Mouse (Mus musculus): Measurements from ENCODE around the gene Tfpi. TPM values are rescaled to one million over a fixed set of nuclear protein-coding genes. Genes with fewer than 3 reads are reported as not detected.

Gene Tfpi
- polyA plus RNA-seq, 1 experiment from 2014 or later, result 24.5 TPM

DNA sequence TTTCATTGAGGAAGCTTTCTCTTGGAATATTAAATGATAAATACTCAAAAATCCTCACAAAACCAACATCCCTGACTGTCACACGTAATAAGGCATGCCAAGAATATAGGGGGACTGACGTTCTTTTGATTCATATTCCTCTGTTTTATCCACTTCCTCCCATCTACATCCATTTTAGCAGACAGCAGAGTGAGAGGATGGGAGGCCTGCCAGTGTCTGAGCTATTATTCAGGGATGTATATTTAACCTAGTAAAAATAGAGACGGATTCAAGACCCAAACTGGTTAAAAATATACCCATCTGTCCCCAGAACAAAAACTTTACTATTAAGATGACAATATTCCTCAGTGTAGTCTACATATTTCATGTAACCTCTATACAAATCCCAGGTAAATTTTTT is 14.2 kb downstream of the Tfpi start:
- Histone ChIP-seq H3K36me3 (ENCODE audit: control insufficient read depth, insufficient read depth, low read length) (no peaks in the 10 kb centered on the region), H3K9me3 (ENCODE audit: control insufficient read depth, low read length) (no peaks in the 10 kb centered on the region)
- 87% methylated on average over 3 of the region's 3 CpGs for WGBS

DNA sequence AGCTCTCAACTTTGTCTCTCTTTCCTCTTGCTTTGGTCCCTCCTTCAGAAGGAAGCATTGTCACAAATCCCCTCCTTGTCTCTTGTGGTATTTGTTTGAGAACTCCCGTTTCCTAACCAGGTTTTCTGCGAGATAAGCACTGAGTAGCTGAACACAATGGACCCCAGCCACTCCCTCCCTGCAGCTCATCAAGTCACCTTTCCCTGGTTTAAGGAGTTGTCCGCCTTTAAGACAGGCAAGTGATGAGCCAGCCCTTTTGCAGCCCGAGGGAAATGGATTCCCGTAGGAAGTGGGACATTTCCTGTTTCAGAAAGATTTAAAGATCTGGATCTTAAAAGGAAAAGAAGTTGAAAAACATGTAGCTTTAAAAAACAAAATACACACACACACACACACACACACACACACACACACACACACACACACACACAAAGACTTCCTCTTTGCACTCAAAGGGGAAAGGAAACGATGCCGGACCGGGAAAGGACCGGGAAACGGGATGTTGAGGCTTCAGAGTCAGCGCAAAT is 16.9 kb downstream of the Tfpi start:
- Histone ChIP-seq H3K27ac (ENCODE audit: low read depth, low read length) (no peak overlapping the region), H3K9ac (ENCODE audit: low read length) (no peak overlapping the region), H3K4me1 (ENCODE audit: control insufficient read depth, insufficient read depth, low read length) (no peaks in the 10 kb centered on the region), H3K9me3 (ENCODE audit: control insufficient read depth, low read length) (no peaks in the 10 kb centered on the region), H3K4me2 (ENCODE audit: low read depth) (no peak overlapping the region), H3K36me3 (ENCODE audit: control insufficient read depth, insufficient read depth, low read length) (no peaks in the 10 kb centered on the region), H3K27me3 (ENCODE audit: control insufficient read depth, insufficient read depth, low read length) (no peaks in the 10 kb centered on the region), H3K4me3 (ENCODE audit: low read depth, low read length) (no peak overlapping the region)
- ATAC-seq (ENCODE audit: insufficient read depth, low FRiP score, low TSS enrichment) (no peak), DNase-seq (ENCODE audit: low spot score) (no peak)
- WGBS, result 74% methylated on average over 11 of the region's 11 CpGs

More for the DNA sequence above, 14.2 kb downstream of the Tfpi start:
- H3K4me1 ChIP-seq (ENCODE audit: control insufficient read depth, insufficient read depth, low read length), result no peaks in the 10 kb centered on the region
- H3K4me2 ChIP-seq (ENCODE audit: low read depth), result no peak overlapping the region
- no peaks in the 10 kb centered on the region for H3K27me3 ChIP-seq (ENCODE audit: control insufficient read depth, insufficient read depth, low read length)
- DNase-seq (ENCODE audit: low spot score), result no peak
- no peak for ATAC-seq (ENCODE audit: insufficient read depth, low FRiP score, low TSS enrichment)
- no peak overlapping the region for H3K4me3 ChIP-seq (ENCODE audit: low read depth, low read length)
- H3K9ac ChIP-seq (ENCODE audit: low read length), result no peak overlapping the region
- no peak overlapping the region for H3K27ac ChIP-seq (ENCODE audit: low read depth, low read length)

DNA sequence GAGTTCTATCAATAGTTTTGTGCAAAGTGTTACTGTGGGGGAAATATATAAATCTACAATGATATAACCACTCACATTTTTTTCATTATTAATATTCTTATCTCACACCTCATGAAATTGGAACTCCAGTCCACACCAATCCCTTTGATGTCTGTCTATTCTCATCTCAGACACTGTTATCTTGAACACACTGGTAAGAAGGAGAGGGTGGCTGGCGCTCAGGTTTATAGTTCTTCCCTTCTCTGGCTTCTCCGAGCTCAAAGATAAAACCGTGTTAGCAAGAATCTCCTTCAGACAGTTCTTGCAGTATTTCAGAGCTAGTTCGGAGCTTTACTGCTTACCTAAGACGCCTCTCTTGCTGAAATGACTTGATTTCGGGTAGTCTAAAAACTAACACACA is 19.4 kb downstream of the Tfpi start:
- no peak for ATAC-seq (ENCODE audit: insufficient read depth, low FRiP score, low TSS enrichment)
- Histone ChIP-seq H3K4me2 (ENCODE audit: low read depth) (no peak overlapping the region), H3K27me3 (ENCODE audit: control insufficient read depth, insufficient read depth, low read length) (no peaks in the 10 kb centered on the region), H3K9me3 (ENCODE audit: control insufficient read depth, low read length) (no peaks in the 10 kb centered on the region), H3K9ac (ENCODE audit: low read length) (no peak overlapping the region), H3K36me3 (ENCODE audit: control insufficient read depth, insufficient read depth, low read length) (no peaks in the 10 kb centered on the region), H3K4me3 (ENCODE audit: low read depth, low read length) (no peak overlapping the region), H3K27ac (ENCODE audit: low read depth, low read length) (no peak overlapping the region), H3K4me1 (ENCODE audit: control insufficient read depth, insufficient read depth, low read length) (no peaks in the 10 kb centered on the region)
- WGBS, result 87% methylated on average over 6 of the region's 6 CpGs
- DNase-seq (ENCODE audit: low spot score), result no peak

DNA sequence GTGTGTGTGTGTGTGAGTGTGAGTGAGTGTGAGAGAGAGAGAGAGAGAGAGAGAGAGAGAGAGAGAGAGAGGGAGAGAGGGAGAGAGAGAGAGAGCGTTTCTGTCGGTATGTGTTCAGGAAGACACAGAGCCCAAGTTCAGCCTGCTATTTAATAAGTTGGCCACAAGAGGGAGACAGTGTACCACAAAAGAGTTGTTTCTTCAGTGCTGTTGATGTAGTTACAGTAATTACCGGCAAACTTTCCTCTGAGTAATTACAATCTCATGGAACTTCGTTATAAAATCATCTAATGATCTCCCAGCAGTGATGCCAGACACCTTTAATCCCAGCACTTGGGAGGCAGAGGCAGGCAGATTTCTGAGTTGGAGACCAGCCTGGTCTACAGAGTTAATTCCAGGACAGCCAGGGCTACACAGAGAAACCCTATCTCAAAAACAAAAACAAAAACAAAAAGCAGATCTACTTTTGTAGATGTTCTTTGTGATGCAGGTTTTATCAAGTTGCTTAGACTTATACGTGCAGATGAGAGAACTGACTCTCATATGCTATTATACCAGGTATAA is 21.3 kb downstream of the Tfpi start:
- H3K9me3 ChIP-seq (ENCODE audit: control insufficient read depth, low read length), result no peaks in the 10 kb centered on the region
- no peaks in the 10 kb centered on the region for H3K27me3 ChIP-seq (ENCODE audit: control insufficient read depth, insufficient read depth, low read length)
- 11% methylated on average over 5 of the region's 5 CpGs for WGBS
- peak; percentile 46 for DNase-seq (ENCODE audit: low spot score)
- H3K36me3 ChIP-seq (ENCODE audit: control insufficient read depth, insufficient read depth, low read length), result no peaks in the 10 kb centered on the region
- H3K9ac ChIP-seq (ENCODE audit: low read length), result no peak overlapping the region
- H3K4me1 ChIP-seq (ENCODE audit: control insufficient read depth, insufficient read depth, low read length), result no peaks in the 10 kb centered on the region
- no peak overlapping the region for H3K27ac ChIP-seq (ENCODE audit: low read depth, low read length)
- 0 out of 2 replicates have a peak, but pooled peaks have one; percentile 58 for ATAC-seq (ENCODE audit: insufficient read depth, low FRiP score, low TSS enrichment)
- H3K4me2 ChIP-seq (ENCODE audit: low read depth), result no peak overlapping the region
- no peak overlapping the region for H3K4me3 ChIP-seq (ENCODE audit: low read depth, low read length)

DNA sequence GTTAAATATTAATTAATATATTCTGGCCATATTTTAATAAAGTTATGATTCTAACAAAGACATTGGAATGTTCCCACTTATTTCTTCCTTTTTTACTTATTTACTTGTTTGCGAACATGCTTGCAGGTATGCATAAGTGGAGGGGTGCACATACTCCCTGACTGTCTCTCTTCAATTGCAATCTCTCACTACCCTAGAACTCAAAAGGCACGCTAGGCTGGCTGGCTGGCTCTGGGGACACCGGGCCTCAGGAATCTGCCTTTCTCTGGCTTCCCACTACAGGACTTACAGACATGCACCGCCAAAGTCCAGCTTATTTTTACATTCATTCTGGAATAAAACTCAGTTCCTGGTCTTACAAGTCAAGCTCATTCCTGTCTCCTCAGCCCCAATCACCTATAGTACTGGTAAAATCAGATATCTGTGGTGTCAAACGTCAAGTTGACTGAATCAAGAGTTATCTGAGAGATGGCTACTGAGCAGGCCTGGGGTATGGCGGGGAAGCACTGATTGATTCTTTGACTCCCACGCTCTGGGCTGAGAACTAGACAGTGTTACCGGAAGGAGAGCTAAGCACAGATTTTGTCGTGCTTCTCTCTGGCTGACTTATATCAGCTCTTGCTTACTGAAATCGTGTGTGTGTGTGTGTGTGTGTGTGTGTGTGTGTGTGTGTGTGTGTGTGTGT is 21.9 kb downstream of the Tfpi start:
- no peaks in the 10 kb centered on the region for H3K9me3 ChIP-seq (ENCODE audit: control insufficient read depth, low read length)
- DNase-seq (ENCODE audit: low spot score) (no peak), ATAC-seq (ENCODE audit: insufficient read depth, low FRiP score, low TSS enrichment) (no peak)
- H3K27me3 ChIP-seq (ENCODE audit: control insufficient read depth, insufficient read depth, low read length), result no peaks in the 10 kb centered on the region
- no peak overlapping the region for H3K4me2 ChIP-seq (ENCODE audit: low read depth)
- no peak overlapping the region for H3K9ac ChIP-seq (ENCODE audit: low read length)
- 62% methylated on average over 10 of the region's 10 CpGs for WGBS
- no peaks in the 10 kb centered on the region for H3K36me3 ChIP-seq (ENCODE audit: control insufficient read depth, insufficient read depth, low read length)
- H3K4me3 ChIP-seq (ENCODE audit: low read depth, low read length), result no peak overlapping the region
- H3K27ac ChIP-seq (ENCODE audit: low read depth, low read length), result no peak overlapping the region
- H3K4me1 ChIP-seq (ENCODE audit: control insufficient read depth, insufficient read depth, low read length), result no peaks in the 10 kb centered on the region

DNA sequence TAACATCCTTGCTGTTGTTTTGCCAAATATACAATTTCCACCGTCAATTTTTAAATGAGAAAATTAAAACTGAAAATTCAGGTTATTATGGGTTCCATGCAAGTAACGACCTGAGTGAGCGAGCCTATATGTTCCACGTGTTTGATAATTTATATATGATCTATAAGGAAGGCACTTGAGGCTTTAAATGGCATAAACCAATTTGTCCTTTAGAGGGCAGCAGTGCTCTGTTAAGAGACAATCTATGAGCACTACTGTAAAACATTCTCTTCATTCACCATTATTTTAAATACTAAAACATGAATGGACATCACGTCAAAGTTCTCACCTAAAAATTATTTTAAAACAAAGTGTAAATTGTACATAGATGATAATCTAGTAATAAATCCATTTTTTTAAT is 22.5 kb downstream of the Tfpi start:
- DNase-seq (ENCODE audit: low spot score), result no peak

DNA sequence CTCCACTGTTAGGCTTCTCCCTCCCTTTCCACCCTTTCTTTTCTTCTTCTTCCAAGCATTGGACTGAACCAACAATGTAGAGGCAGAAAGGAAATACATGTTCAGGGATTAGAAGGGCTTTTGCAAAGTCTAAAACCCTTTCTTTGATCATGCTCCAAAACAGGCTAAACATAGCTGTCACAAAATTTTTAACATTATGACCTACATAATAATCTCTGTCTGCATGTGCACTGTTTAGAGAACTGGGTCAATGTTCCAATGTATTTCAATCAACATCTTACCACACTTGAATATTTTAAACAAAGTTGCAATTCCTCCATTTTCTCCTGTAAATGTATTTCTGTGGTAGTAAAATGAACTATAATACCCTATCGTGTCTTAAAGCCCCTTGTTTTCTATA is 31.1 kb downstream of the Tfpi start:
- Histone ChIP-seq H3K4me3 (ENCODE audit: low read depth, low read length) (no peak overlapping the region), H3K4me2 (ENCODE audit: low read depth) (no peak overlapping the region), H3K36me3 (ENCODE audit: control insufficient read depth, insufficient read depth, low read length) (no peaks in the 10 kb centered on the region), H3K27me3 (ENCODE audit: control insufficient read depth, insufficient read depth, low read length) (no peaks in the 10 kb centered on the region), H3K4me1 (ENCODE audit: control insufficient read depth, insufficient read depth, low read length) (no peaks in the 10 kb centered on the region), H3K27ac (ENCODE audit: low read depth, low read length) (no peak overlapping the region), H3K9me3 (ENCODE audit: control insufficient read depth, low read length) (no peaks in the 10 kb centered on the region), H3K9ac (ENCODE audit: low read length) (no peak overlapping the region)
- no peak for ATAC-seq (ENCODE audit: insufficient read depth, low FRiP score, low TSS enrichment)
- WGBS, result 96% methylated on average over 1 of the region's 1 CpGs
- DNase-seq (ENCODE audit: low spot score), result no peak

More for the DNA sequence above, 22.5 kb downstream of the Tfpi start:
- H3K4me3 ChIP-seq (ENCODE audit: low read depth, low read length), result no peak overlapping the region
- 12% methylated on average over 5 of the region's 5 CpGs for whole genome bisulfite sequencing
- no peak overlapping the region for H3K27ac ChIP-seq (ENCODE audit: low read depth, low read length)
- no peaks in the 10 kb centered on the region for H3K27me3 ChIP-seq (ENCODE audit: control insufficient read depth, insufficient read depth, low read length)
- H3K4me2 ChIP-seq (ENCODE audit: low read depth), result no peak overlapping the region
- no peaks in the 10 kb centered on the region for H3K9me3 ChIP-seq (ENCODE audit: control insufficient read depth, low read length)
- H3K4me1 ChIP-seq (ENCODE audit: control insufficient read depth, insufficient read depth, low read length), result no peaks in the 10 kb centered on the region
- H3K36me3 ChIP-seq (ENCODE audit: control insufficient read depth, insufficient read depth, low read length), result no peaks in the 10 kb centered on the region
- H3K9ac ChIP-seq (ENCODE audit: low read length), result no peak overlapping the region
- peak; percentile 67 for ATAC-seq (ENCODE audit: insufficient read depth, low FRiP score, low TSS enrichment)

DNA sequence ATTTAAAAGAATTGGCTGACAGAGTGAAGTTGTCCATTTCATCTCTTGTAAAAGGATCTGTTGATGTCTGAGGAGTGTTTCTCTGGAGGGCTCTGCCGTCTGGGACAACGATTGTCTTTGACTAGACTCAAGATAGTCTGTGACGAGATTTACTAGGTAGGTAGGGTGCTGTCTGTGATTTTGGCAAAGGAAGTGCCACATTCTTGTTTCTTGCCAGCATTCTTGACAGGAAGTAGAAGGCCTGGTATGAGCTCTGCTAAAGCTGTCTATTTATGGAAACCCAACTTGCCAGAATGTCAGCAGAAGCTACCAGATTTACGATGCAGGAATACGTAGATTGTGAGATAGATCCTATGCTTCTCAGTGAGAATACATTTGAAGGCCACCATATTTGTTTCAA is 34.6 kb downstream of the Tfpi start:
- 91% methylated on average over 5 of the region's 5 CpGs for whole genome bisulfite sequencing
- Histone ChIP-seq H3K4me2 (ENCODE audit: low read depth) (no peak overlapping the region), H3K9ac (ENCODE audit: low read length) (no peak overlapping the region), H3K27me3 (ENCODE audit: control insufficient read depth, insufficient read depth, low read length) (no peaks in the 10 kb centered on the region), H3K9me3 (ENCODE audit: control insufficient read depth, low read length) (no peaks in the 10 kb centered on the region), H3K4me1 (ENCODE audit: control insufficient read depth, insufficient read depth, low read length) (no peaks in the 10 kb centered on the region), H3K4me3 (ENCODE audit: low read depth, low read length) (no peak overlapping the region), H3K27ac (ENCODE audit: low read depth, low read length) (no peak overlapping the region), H3K36me3 (ENCODE audit: control insufficient read depth, insufficient read depth, low read length) (no peaks in the 10 kb centered on the region)
- no peak for DNase-seq (ENCODE audit: low spot score)
- ATAC-seq (ENCODE audit: insufficient read depth, low FRiP score, low TSS enrichment), result no peak

DNA sequence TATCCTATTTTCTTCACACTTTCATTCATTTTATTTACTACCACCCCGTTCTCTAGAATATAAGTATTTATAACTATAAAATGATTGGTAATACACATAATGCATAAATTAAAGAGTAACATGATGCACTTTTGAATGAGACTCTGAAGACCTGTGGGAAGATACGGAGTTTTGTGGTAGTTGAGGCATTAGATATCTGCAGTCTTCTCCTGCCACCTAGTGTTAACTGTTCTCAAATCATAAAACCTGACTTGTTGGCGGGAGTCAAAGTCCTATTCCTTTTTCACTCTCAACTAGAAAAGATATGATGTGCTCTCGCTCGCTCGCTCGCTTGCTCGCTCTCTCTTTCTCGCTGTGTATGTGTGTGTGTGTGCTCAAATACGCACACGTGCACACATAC is 46.9 kb downstream of the Tfpi start:
- Histone ChIP-seq H3K27ac (ENCODE audit: low read depth, low read length) (no peak overlapping the region), H3K9me3 (ENCODE audit: control insufficient read depth, low read length) (no peaks in the 10 kb centered on the region), H3K4me1 (ENCODE audit: control insufficient read depth, insufficient read depth, low read length) (no peaks in the 10 kb centered on the region), H3K27me3 (ENCODE audit: control insufficient read depth, insufficient read depth, low read length) (no peaks in the 10 kb centered on the region), H3K36me3 (ENCODE audit: control insufficient read depth, insufficient read depth, low read length) (no peaks in the 10 kb centered on the region), H3K9ac (ENCODE audit: low read length) (no peak overlapping the region), H3K4me3 (ENCODE audit: low read depth, low read length) (no peak overlapping the region), H3K4me2 (ENCODE audit: low read depth) (no peak overlapping the region)
- DNase-seq (ENCODE audit: low spot score) (peak; percentile 36), ATAC-seq (ENCODE audit: insufficient read depth, low FRiP score, low TSS enrichment) (0 out of 2 replicates have a peak, but pooled peaks have one; percentile 59)
- 53% methylated on average over 11 of the region's 11 CpGs for WGBS
